Mouse (Mus musculus) gastrocnemius, postnatal 36 days (tissue): ENCODE data around the gene Gm2381. TPM values are rescaled to one million over a fixed set of nuclear protein-coding genes. Genes with fewer than 3 reads are reported as not detected.
"Not testable (repeated sequence)": the region's sequence is repeated elsewhere in the genome, so short reads cannot be mapped to it uniquely, and the experiment has no call there.

Source experiments
- DNase-seq, 2 experiments: peaks; one replicate each; pipeline ENCODE4 v3.0.0; 2022
- intact Hi-C: fragments of 180-260 bp; cut with DNase I; formaldehyde crosslinking; loops from one replicate; pipeline ENCODE4 v1.15.1; 2025
- long read RNA-seq, 2 experiments: library from polyadenylated mRNA; stranded (forward); transcript quantifications; one replicate each; pipeline ENCODE4 v2.0.0; 2021
- total RNA-seq, 2 experiments: library from RNA; stranded (reverse); gene quantifications; 2 replicates each; pipeline ENCODE4 v1.2.3; 2021

Gene Gm2381
- total RNA-seq, result under 1 TPM in 1 of 2 experiments, not detected in 1; 0.10 TPM
- long read RNA-seq, experiment 1, result 0 reads
- long read RNA-seq, experiment 2, result 0 reads

GRCm38 (mm10) chr7:42866801-42867458 is at the start of gene Gm2381:
Gm2381 (minus strand) TSS chr7:42867234.
- DNase-seq, intact Hi-C loops: not testable (repeated sequence)

GRCm38 (mm10) chr7:42898067-42898466 is 31.0 kb upstream of the Gm2381 start:
- DNase-seq, intact Hi-C loops: not testable (repeated sequence)

- DNase-seq, result no peak
- intact Hi-C loops, result no loop called here
Observed at GRCm38 (mm10) chr7:42878090-42878489, 11.1 kb upstream of the Gm2381 start.

- intact Hi-C loops, DNase-seq: not testable (repeated sequence)
Observed at GRCm38 (mm10) chr7:42838366-42838765, 28.7 kb downstream of the Gm2381 start.

GRCm38 (mm10) chr7:42832221-42832620 is 34.8 kb downstream of the Gm2381 start:
- intact Hi-C loops, result no loop called here

GRCm38 (mm10) chr7:42793425-42793824 is 73.6 kb downstream of the Gm2381 start, which contains the start of gene Vmn2r62:
Vmn2r62 (minus strand) TSS chr7:42793525.
- DNase-seq, intact Hi-C loops: not testable (repeated sequence)

More at GRCm38 (mm10) chr7:42832221-42832620, 34.8 kb downstream of the Gm2381 start:
- no peak for DNase-seq

Other genes with a start within 250 kb of the Gm2381 start
- 1 to 10 TPM in 1 of 2 experiments, under 1 TPM in 1; 0.42 to 1.4 TPM for gene Zfp976, start 224.6 kb downstream of the Gm2381 start, total RNA-seq
- gene Zfp975, start 174.5 kb downstream of the Gm2381 start, total RNA-seq, result 1 to 10 TPM; 2.7 to 3.8 TPM
- not detected for gene Gm17067, start 140.2 kb downstream of the Gm2381 start, total RNA-seq
- gene Vmn2r62, start 73.7 kb downstream of the Gm2381 start, total RNA-seq, result not detected
- not detected for gene Vmn2r63, start 66.6 kb upstream of the Gm2381 start, total RNA-seq
- not detected for gene Gm9268, start 151.5 kb upstream of the Gm2381 start, total RNA-seq
- not detected for gene Zfp936, start 247.0 kb upstream of the Gm2381 start, total RNA-seq